Mouse (Mus musculus): ENCODE data around the gene Cd59b.
"Not testable (repeated sequence)": the region's sequence is repeated elsewhere in the genome, so short reads cannot be mapped to it uniquely, and the experiment has no call there.

- TF ChIP-seq CTCF (conservative IDR thresholded peaks at IDR 0.05; ENCODE audit: insufficient read depth, insufficient read length, low read depth, low read length); POLR2A (IDR thresholded peaks at IDR 0.05; ENCODE audit: low read depth, low read length): not testable (repeated sequence)
Measured at GRCm38 (mm10) chr2:104081436-104082050, 11.9 kb downstream of the Cd59b start.
